Mouse (Mus musculus) neural tube, embryonic 14.5 days (tissue): ENCODE results near the gene Arfgef3. TPM values are rescaled to one million over a fixed set of nuclear protein-coding genes. Genes with fewer than 3 reads are reported as not detected.

ENCODE experiments used
- ATAC-seq: fragments of 200-750 bp; cut with Nextera tagmentation; 2 replicates; pipeline ENCODE4 v1.8.0; 2017; ENCODE audit warnings: low read depth, mild to moderate bottlenecking, moderate TSS enrichment, moderate library complexity
- H3K27ac ChIP-seq: fragments of 300-500 bp; sonication (generic); 2 replicates; pipeline ENCODE4 v1.5.1; 2014; ENCODE audit warnings: low read depth, mild to moderate bottlenecking, control low read depth, low read length, moderate library complexity, mixed read lengths
- H3K27me3 ChIP-seq: fragments of 300-500 bp; sonication (generic); 2 replicates; pipeline ENCODE4 v1.6.1; 2014; ENCODE audit warnings: low read length; ENCODE audit not compliant: control insufficient read depth, insufficient read depth
- H3K36me3 ChIP-seq: fragments of 300-500 bp; sonication (generic); 2 replicates; pipeline ENCODE4 v1.6.1; 2014; ENCODE audit warnings: low read length, mixed read lengths; ENCODE audit not compliant: control insufficient read depth, insufficient read depth
- H3K4me1 ChIP-seq: fragments of 300-500 bp; sonication (generic); 2 replicates; pipeline ENCODE4 v1.6.1; 2014; ENCODE audit warnings: low read length; ENCODE audit not compliant: control insufficient read depth, insufficient read depth
- H3K4me2 ChIP-seq: fragments of 300-500 bp; sonication (generic); 2 replicates; pipeline ENCODE4 v1.6.1; 2014; ENCODE audit warnings: mild to moderate bottlenecking, low read depth, low read length, control low read depth
- H3K4me3 ChIP-seq: fragments of 300-500 bp; sonication (generic); 2 replicates; pipeline ENCODE4 v1.5.1; 2014; ENCODE audit warnings: low read depth, low read length, control low read depth, mixed read lengths
- H3K9ac ChIP-seq: fragments of 300-500 bp; sonication (generic); replicated peaks from 2 replicates; pipeline ENCODE4 v1.6.1; 2014; ENCODE audit warnings: low read depth, mild to moderate bottlenecking, control low read depth, low read length, mixed read lengths
- H3K9me3 ChIP-seq: fragments of 300-500 bp; sonication (generic); 2 replicates; pipeline ENCODE4 v1.6.1; 2016; ENCODE audit warnings: low read length; ENCODE audit not compliant: control insufficient read depth
- WGBS: fragments of 180-500 bp; shearing (Covaris S2); extraction: QIAGEN DNeasy Blood & Tissue Kit; methylation state at CpG from one replicate; pipeline ENCODE4 v1.1.7; 2014; 5-methylcytosine and 5-hydroxymethylcytosine counted together
- polyA plus RNA-seq: library from polyadenylated mRNA; unstranded; fragments of >200 nt; fragmentation: Nextera tagmentation; extraction: Ambion mirVana; gene quantifications from 2 replicates; pipeline ENCODE4 v1.2.1, GENCODE M21; 2014

Gene Arfgef3
- polyA plus RNA-seq, 1 experiment from 2014 or later, result 12.5 TPM

DNA sequence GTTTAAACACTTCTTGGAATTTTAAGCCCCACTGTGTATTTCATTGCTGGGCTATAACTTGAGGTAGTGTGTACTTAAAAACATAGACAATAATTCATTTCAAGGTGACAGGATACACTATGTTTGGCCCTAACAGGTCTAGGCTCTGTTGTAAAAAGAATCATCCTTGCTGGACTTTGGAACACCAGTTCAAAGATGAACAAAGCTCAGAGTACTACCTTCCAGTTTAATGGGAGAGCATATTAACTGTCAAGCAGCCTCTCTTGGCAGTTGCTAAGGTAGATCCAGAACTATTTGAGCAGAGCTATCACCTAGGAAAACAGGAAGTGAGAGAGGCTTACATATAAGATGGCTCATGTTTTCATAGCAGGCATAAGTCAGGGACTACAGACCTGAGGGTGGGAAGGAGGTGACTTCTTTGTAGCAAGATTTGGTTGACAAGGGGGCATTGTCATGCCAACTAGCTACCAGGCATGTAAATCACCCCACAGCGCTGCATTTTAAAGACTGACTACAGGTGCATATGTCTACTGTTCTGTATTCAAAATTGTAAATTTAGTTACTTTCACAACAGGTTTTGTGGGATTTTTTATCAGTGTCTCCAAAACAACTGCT is 82.0 kb downstream of the Arfgef3 start:
- no peak overlapping the region for H3K9ac ChIP-seq
- H3K27ac ChIP-seq, result no peak overlapping the region
- no peaks in the 10 kb centered on the region for H3K27me3 ChIP-seq
- no peaks in the 10 kb centered on the region for H3K9me3 ChIP-seq
- no peaks in the 10 kb centered on the region for H3K4me1 ChIP-seq
- ATAC-seq, result no peak
- no peak overlapping the region for H3K4me3 ChIP-seq
- no peak overlapping the region for H3K4me2 ChIP-seq
- 80% methylated on average over 1 of the region's 1 CpGs for WGBS
- peaks cover 8% of the 10 kb centered on the region; the same call in 1 of the 2 replicates for H3K36me3 ChIP-seq

GRCm38 (mm10) chr10:18660998-18661397 is 82.8 kb downstream of the Arfgef3 start:
- Histone ChIP-seq H3K27me3 (no peaks in the 10 kb centered on the region), H3K27ac (no peak overlapping the region), H3K4me1 (no peaks in the 10 kb centered on the region), H3K9ac (no peak overlapping the region), H3K4me3 (no peak overlapping the region), H3K36me3 (peaks cover 11% of the 10 kb centered on the region; the same call in 1 of the 2 replicates), H3K4me2 (no peak overlapping the region), H3K9me3 (no peaks in the 10 kb centered on the region)
- no peak for ATAC-seq
- 92% methylated on average over 2 of the region's 2 CpGs for WGBS

DNA sequence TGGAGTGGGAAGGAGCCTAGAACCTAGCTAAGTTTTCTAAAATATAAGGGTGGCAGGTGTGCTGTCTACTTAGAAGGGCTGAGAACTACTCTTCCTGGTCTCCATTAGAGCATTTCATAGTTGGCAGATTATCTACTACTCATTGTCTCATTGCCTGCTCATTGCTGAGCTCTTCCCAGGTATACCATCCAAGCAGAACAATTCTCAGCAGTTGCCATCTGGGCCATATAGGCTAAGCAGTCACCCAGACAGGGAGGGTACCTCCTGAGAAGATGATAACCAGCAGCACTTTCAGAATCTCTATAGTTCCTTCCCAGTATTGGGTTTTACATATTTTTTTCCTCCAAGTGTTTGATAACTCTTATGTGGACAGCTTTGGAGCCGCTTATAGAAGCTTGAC is 86.2 kb downstream of the Arfgef3 start:
- Histone ChIP-seq H3K27me3 (no peaks in the 10 kb centered on the region), H3K4me1 (no peaks in the 10 kb centered on the region), H3K4me3 (no peak overlapping the region), H3K9ac (no peak overlapping the region), H3K4me2 (no peak overlapping the region), H3K9me3 (no peaks in the 10 kb centered on the region), H3K36me3 (peaks cover 11% of the 10 kb centered on the region; the same call in 1 of the 2 replicates), H3K27ac (no peak overlapping the region)
- 92% methylated on average over 1 of the region's 1 CpGs for WGBS
- no peak for ATAC-seq

- Histone ChIP-seq H3K4me3 (no peak overlapping the region), H3K36me3 (peaks cover 9% of the 10 kb centered on the region; the same call in 1 of the 2 replicates), H3K9ac (no peak overlapping the region), H3K4me2 (no peak overlapping the region), H3K4me1 (0 out of 2 replicates have a peak, but pooled peaks cover 3% of the 10 kb centered on the region), H3K9me3 (no peaks in the 10 kb centered on the region), H3K27ac (no peak overlapping the region), H3K27me3 (no peaks in the 10 kb centered on the region)
- no peak for ATAC-seq
- 82% methylated on average over 1 of the region's 1 CpGs for WGBS
Observed at GRCm38 (mm10) chr10:18647069-18647468, 96.7 kb downstream of the Arfgef3 start.

GRCm38 (mm10) chr10:18646035-18646434 is 97.7 kb downstream of the Arfgef3 start:
- Histone ChIP-seq H3K4me1 (0 out of 2 replicates have a peak, but pooled peaks cover 3% of the 10 kb centered on the region), H3K27me3 (no peaks in the 10 kb centered on the region), H3K9me3 (no peaks in the 10 kb centered on the region), H3K4me3 (no peak overlapping the region), H3K9ac (no peak overlapping the region), H3K36me3 (peaks cover 9% of the 10 kb centered on the region; the same call in 1 of the 2 replicates), H3K4me2 (no peak overlapping the region), H3K27ac (no peak overlapping the region)
- 88% methylated on average over 10 of the region's 10 CpGs for WGBS
- ATAC-seq, result no peak

- Histone ChIP-seq H3K9ac (no peak overlapping the region), H3K9me3 (no peaks in the 10 kb centered on the region), H3K4me2 (no peak overlapping the region), H3K4me3 (no peak overlapping the region), H3K4me1 (0 out of 2 replicates have a peak, but pooled peaks cover 3% of the 10 kb centered on the region), H3K36me3 (peaks cover 9% of the 10 kb centered on the region; the same call in 1 of the 2 replicates), H3K27me3 (no peaks in the 10 kb centered on the region), H3K27ac (no peak overlapping the region)
- 93% methylated on average over 1 of the region's 1 CpGs for WGBS
- ATAC-seq, result no peak
Observed at GRCm38 (mm10) chr10:18644346-18644745, 99.4 kb downstream of the Arfgef3 start.

DNA sequence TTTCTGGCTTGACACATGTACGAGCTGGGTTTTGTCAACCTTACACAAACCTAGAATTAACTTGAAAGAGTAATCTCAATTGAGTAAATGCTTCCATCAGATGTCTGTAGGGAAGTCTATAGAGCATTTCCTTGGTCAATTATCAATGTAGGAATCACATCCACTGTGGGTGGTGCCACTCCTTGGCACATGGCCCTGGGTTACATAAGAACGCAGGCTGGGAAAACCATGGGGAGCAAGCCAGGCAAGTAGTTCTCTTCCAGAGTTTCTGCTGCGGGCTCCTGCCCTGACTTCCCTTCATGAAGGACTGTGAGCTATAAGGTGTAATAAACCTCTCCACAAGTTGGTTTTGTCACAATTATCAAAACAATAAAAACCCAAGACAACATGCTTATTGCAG is 100.2 kb downstream of the Arfgef3 start:
- WGBS, result 74% methylated on average over 3 of the region's 3 CpGs
- H3K4me3 ChIP-seq, result no peak overlapping the region
- H3K36me3 ChIP-seq, result peaks cover 9% of the 10 kb centered on the region; the same call in 1 of the 2 replicates

DNA sequence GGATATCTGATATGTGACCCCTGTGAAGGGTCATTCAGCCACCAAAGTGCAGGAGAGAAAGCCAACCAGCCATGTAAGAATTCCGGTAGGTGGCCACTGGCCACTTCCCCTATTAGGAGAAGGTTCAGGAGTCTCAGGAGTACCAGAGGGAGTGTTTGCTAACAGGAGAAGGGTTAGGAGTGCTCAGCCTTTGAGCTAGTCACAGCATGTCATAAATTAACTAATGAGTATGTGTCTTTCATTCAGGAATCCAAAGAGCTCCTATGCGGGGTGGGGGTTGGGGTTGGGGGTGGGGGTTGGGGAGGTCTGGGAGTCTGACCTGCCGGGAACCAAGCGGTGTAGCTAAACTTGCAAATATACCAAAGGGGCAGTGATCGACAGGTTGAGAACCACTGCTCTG is 100.9 kb downstream of the Arfgef3 start:
- Histone ChIP-seq H3K36me3 (peaks cover 9% of the 10 kb centered on the region; the same call in 1 of the 2 replicates), H3K4me1 (0 out of 2 replicates have a peak, but pooled peaks cover 3% of the 10 kb centered on the region), H3K9me3 (no peaks in the 10 kb centered on the region), H3K9ac (no peak overlapping the region), H3K4me2 (no peak overlapping the region), H3K27me3 (no peaks in the 10 kb centered on the region), H3K27ac (no peak overlapping the region), H3K4me3 (no peak overlapping the region)
- no peak for ATAC-seq
- WGBS, result 54% methylated on average over 5 of the region's 5 CpGs

More for the DNA sequence above, 100.2 kb downstream of the Arfgef3 start:
- Histone ChIP-seq H3K27ac (no peak overlapping the region), H3K4me1 (0 out of 2 replicates have a peak, but pooled peaks cover 3% of the 10 kb centered on the region), H3K9me3 (no peaks in the 10 kb centered on the region), H3K4me2 (no peak overlapping the region), H3K9ac (no peak overlapping the region), H3K27me3 (no peaks in the 10 kb centered on the region)
- no peak for ATAC-seq

GRCm38 (mm10) chr10:18640596-18640995 is 103.2 kb downstream of the Arfgef3 start:
- no peak overlapping the region for H3K4me2 ChIP-seq
- H3K27ac ChIP-seq, result no peak overlapping the region
- no peak for ATAC-seq
- H3K9me3 ChIP-seq, result no peaks in the 10 kb centered on the region
- H3K9ac ChIP-seq, result no peak overlapping the region
- H3K36me3 ChIP-seq, result 0 out of 2 replicates have a peak, but pooled peaks cover 2% of the 10 kb centered on the region
- H3K4me3 ChIP-seq, result no peak overlapping the region
- H3K27me3 ChIP-seq, result no peaks in the 10 kb centered on the region
- 90% methylated on average over 5 of the region's 5 CpGs for WGBS
- 0 out of 2 replicates have a peak, but pooled peaks cover 3% of the 10 kb centered on the region for H3K4me1 ChIP-seq
